Mouse (Mus musculus) heart, embryonic 11.5 days (tissue): ENCODE data around the gene Thrap3. TPM values are rescaled to one million over a fixed set of nuclear protein-coding genes. Genes with fewer than 3 reads are reported as not detected.

Experiments
- ATAC-seq: fragments of 200-750 bp; cut with Nextera tagmentation; replicated peaks from 2 replicates; pipeline ENCODE4 v1.8.0; 2017; ENCODE audit warnings: moderate library complexity; ENCODE audit not compliant: insufficient number of reproducible peaks, low FRiP score, low TSS enrichment
- H3K27ac ChIP-seq: fragments of 300-500 bp; sonication (generic); 2 replicates; pipeline ENCODE4 v1.5.1; 2014; ENCODE audit warnings: mild to moderate bottlenecking, low read depth, low read length
- H3K27me3 ChIP-seq: fragments of 300-500 bp; sonication (generic); 2 replicates; pipeline ENCODE4 v1.6.1; 2014; ENCODE audit warnings: mild to moderate bottlenecking, low read length, mixed read lengths; ENCODE audit not compliant: control insufficient read depth, insufficient read depth
- H3K36me3 ChIP-seq: fragments of 300-500 bp; sonication (generic); 2 replicates; pipeline ENCODE4 v1.6.1; 2014; ENCODE audit warnings: mild to moderate bottlenecking, low read length, moderate library complexity, mixed read lengths; ENCODE audit not compliant: control insufficient read depth, insufficient read depth
- H3K4me1 ChIP-seq: fragments of 300-500 bp; sonication (generic); 2 replicates; pipeline ENCODE4 v1.6.1; 2014; ENCODE audit warnings: low read length; ENCODE audit not compliant: control insufficient read depth, insufficient read depth
- H3K4me2 ChIP-seq: fragments of 300-500 bp; sonication (generic); 2 replicates; pipeline ENCODE4 v1.6.1; 2014; ENCODE audit warnings: mild to moderate bottlenecking, moderate library complexity
- H3K4me3 ChIP-seq: fragments of 300-500 bp; sonication (generic); 2 replicates; pipeline ENCODE4 v1.5.1; 2014; ENCODE audit warnings: low read depth, low read length
- H3K9ac ChIP-seq: fragments of 300-500 bp; sonication (generic); 2 replicates; pipeline ENCODE4 v1.6.1; 2014; ENCODE audit warnings: mild to moderate bottlenecking, low read depth, low read length, moderate library complexity
- H3K9me3 ChIP-seq: fragments of 300-500 bp; sonication (generic); replicated peaks from 2 replicates; pipeline ENCODE4 v1.6.1; 2016; ENCODE audit warnings: low read length; ENCODE audit not compliant: control insufficient read depth
- WGBS: fragments of 180-500 bp; shearing (Covaris S2); extraction: QIAGEN DNeasy Blood & Tissue Kit; methylation state at CpG from one replicate; pipeline ENCODE4 v1.1.7; 2014; ENCODE audit not compliant: insufficient replicate concordance; 5-methylcytosine and 5-hydroxymethylcytosine counted together
- polyA plus RNA-seq: library from polyadenylated mRNA; unstranded; fragments of >200 nt; fragmentation: Nextera tagmentation; extraction: Ambion mirVana; gene quantifications from 2 replicates; pipeline ENCODE4 v1.2.1, GENCODE M21; 2014

The Thrap3 gene
- 131 and 155 TPM in 2 replicates for polyA plus RNA-seq

DNA sequence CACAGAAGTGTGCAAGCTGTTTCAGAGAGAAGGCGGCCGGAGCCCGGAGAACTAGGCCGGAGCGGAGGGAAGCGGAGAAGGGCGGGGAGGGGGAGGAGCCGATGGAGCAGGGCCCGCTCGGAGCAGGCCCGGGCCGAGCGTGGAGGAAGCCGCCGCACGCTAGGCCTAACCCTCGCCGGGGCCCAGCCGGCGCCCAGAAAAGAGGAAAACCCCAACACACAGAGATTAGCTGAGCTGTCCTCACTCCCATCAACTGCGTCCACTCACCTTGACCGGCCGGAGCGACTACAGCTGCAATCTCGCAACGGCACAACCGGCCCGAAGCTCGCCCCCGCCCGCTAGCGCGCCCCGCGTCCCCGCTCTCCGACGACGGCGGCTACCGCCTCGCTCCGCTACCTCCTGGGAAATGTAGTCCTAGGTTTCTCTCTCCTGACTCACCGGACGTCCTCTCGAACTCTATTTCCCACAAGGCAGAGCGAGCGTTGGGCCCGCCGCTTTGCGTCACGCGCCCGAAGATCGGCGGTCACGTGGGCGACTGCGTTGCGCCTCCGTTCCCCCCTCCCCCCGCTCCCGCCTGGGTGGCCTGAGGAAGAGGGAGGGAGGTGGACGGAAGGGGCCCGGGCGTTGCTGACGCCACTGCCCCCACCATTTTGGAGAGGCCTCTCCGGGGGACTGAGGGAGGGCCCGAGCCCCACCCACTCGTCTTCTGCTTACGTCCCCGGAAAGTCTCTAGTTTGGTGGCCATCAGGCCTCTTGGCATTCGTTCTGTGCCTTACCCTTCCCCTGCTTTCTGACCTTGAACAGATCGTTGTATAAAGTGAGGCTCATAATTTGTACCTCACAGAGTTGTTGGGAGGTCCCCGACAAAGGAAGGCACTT, at the start of gene Thrap3:
Gene Thrap3, minus strand, starts transcription at position 458 of the 879 bp plus-strand sequence.
- Histone ChIP-seq H3K27ac (peak within 1 kb of the TSS; percentile 95), H3K4me3 (peak within 1 kb of the TSS; percentile 68), H3K4me1 (peaks cover 30% of the 10 kb centered on the region), H3K9me3 (no peaks in the 10 kb centered on the region), H3K4me2 (peak within 1 kb of the TSS; percentile 89), H3K27me3 (no peaks in the 10 kb centered on the region), H3K36me3 (no peaks in the 10 kb centered on the region), H3K9ac (peak within 1 kb of the TSS; percentile 89)
- WGBS, result under 1% methylated on average over 72 of the region's 75 CpGs
- peak; percentile 97 for ATAC-seq

DNA sequence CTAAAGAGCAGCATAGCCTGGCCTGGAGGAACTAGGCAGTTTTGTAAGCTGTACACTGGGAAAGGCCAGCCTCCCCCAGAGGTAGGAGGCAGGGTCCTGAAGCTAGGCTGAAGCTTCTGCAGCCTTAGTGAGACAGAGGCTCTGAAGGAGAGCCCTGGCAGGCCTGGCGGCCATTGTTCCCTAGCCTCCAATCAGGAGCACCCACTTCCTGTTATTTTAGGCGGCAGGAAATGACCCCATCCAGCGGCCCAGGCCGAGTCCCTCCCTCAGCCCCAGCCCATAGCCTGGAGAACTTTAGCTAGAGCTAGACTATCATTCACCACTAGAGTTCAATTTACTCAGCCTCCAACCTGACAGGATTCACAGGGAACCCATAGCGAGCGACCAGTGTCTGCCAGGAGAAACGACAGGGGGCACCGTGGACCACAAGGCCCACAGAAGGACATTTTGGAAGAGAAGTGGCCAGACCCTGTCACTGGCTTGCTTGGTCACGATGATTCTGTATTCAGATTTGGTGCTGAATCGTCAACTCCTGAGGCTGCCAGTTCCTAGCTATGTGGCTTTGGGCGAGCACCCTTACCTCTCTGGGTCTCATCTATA, 49.2 kb upstream of the Thrap3 start:
- H3K9me3 ChIP-seq, result no peaks in the 10 kb centered on the region
- H3K27me3 ChIP-seq, result no peaks in the 10 kb centered on the region
- peaks cover 64% of the 10 kb centered on the region for H3K4me1 ChIP-seq
- H3K4me3 ChIP-seq, result peak overlapping the region; percentile 3; the same call in 1 of the 2 replicates
- no peaks in the 10 kb centered on the region for H3K36me3 ChIP-seq
- 51% methylated on average over 11 of the region's 11 CpGs for WGBS
- H3K9ac ChIP-seq, result peak overlapping the region; percentile 36
- peak overlapping the region; percentile 80 for H3K27ac ChIP-seq
- peak overlapping the region; percentile 39 for H3K4me2 ChIP-seq
- no peak for ATAC-seq

DNA sequence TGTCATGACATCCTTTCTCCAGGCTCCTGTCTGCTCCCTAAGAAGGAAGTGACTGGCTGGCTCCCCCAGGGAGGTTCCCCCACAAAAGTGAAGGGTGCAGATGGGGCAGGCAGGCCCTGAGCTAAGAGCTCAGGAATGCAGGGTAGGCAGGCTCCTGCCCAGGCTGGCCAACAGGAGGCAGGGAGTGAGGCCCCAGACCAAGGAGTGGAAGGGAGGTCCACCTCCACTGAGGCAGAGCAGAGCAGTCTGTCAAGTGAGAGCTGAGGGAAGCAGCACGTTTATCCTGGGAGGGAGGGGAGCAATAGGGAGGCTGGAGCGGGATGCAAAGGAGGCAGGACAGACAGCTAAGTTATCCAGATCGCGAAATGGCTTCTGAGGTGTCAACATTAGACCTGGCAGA, 48.1 kb upstream of the Thrap3 start:
- H3K36me3 ChIP-seq, result no peaks in the 10 kb centered on the region
- 36% methylated on average over 4 of the region's 4 CpGs for WGBS
- no peaks in the 10 kb centered on the region for H3K27me3 ChIP-seq
- H3K4me1 ChIP-seq, result peaks cover 69% of the 10 kb centered on the region
- 0 out of 2 replicates have a peak overlapping the region, but pooled peaks have one; percentile 8 for H3K4me3 ChIP-seq
- no peak overlapping the region for H3K9ac ChIP-seq
- no peaks in the 10 kb centered on the region for H3K9me3 ChIP-seq
- ATAC-seq, result no peak
- H3K27ac ChIP-seq, result peak overlapping the region; percentile 80
- peak overlapping the region; percentile 39; the same call in 1 of the 2 replicates for H3K4me2 ChIP-seq

DNA sequence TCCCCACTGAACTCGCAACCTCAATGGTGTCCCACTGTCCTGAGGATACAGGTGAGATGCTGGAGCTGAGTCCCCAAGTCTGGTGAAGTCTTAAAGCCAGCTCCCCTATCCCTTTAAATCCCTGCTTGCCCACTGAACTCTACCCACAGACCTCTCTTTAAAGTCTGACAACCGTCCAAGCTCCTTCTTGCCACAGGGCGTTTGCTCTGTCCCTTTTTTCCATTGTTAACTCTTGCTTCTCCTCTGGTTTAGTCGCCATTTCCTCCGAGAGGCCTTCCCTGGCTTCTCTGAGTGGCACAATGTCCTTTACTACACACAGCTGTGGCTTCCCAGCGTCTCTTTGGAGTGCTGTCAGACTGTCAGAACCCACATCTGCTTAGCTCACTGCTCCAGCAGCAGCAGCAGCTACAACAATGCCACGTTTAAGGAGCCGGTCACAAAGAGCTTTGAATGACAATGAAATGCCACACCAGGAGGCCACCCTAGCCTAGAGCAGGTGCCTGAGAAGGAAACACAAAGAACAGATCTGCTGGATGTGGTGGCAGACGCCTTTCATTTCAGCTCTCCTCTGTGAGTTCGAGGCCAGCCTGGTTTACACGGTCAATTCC, 45.8 kb upstream of the Thrap3 start:
- no peak overlapping the region for H3K27ac ChIP-seq
- H3K4me2 ChIP-seq, result no peak overlapping the region
- H3K27me3 ChIP-seq, result no peaks in the 10 kb centered on the region
- H3K9ac ChIP-seq, result no peak overlapping the region; the same call in 1 of the 2 replicates
- no peak overlapping the region for H3K4me3 ChIP-seq
- ATAC-seq, result no peak
- 36% methylated on average over 11 of the region's 11 CpGs for WGBS
- no peaks in the 10 kb centered on the region for H3K9me3 ChIP-seq
- H3K36me3 ChIP-seq, result no peaks in the 10 kb centered on the region
- H3K4me1 ChIP-seq, result peaks cover 54% of the 10 kb centered on the region

DNA sequence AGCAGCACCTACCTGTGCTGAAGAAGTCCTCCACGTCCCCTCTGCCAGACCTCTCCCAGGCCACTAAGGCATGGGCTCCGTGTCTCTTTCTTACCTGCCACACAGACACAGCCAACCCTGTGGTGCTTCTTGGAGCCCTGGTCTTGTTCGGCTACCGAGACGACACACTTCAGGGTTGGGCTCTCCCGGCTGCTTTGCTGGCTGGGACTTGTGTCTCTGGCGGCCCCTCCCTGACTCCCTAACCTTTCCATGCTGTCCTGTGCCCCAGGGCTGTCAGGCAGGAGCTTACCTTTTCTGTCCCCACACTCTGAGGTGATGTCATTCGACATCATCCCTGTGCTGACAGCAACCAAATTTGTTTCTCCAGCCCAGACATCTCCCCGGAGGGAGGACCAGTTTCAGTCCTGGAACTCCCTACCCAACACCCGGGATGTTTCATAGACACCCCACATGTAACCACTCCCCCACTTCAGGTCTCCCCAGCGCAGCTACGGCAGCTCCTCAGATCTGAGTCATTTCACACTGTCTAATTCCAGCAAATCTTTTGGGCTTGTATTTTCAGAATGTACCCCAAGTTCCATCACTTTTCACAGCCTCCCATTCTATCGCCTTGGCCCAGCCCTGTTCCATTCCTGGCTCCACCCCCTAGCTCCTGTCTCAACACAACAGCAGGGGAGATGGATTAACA, 43.8 kb upstream of the Thrap3 start:
- Histone ChIP-seq H3K4me1 (peaks cover 51% of the 10 kb centered on the region), H3K9me3 (no peaks in the 10 kb centered on the region), H3K27ac (no peak overlapping the region), H3K36me3 (peaks cover 7% of the 10 kb centered on the region), H3K9ac (no peak overlapping the region), H3K4me2 (no peak overlapping the region), H3K27me3 (no peaks in the 10 kb centered on the region), H3K4me3 (no peak overlapping the region)
- ATAC-seq, result no peak
- WGBS, result 72% methylated on average over 13 of the region's 13 CpGs

DNA sequence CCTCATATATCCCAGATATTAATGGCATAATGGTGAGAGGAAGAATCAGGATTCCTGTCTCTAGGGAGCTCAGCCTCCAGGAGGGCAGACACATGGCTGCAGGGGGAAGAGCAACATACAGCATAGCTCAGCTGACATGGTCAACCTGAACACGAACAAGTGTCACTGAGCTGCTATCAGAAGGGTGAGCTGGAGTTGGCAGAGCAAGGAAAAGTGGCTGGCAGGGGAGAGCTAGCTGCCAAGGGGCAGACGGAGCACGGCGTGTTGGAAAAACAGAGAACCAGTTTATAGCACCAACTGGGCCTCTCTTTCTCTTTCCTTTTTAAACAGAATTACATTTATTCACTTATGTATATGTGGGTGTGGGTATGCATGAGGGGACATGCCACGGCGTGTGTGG, 40.0 kb upstream of the Thrap3 start:
- no peaks in the 10 kb centered on the region for H3K9me3 ChIP-seq
- no peak for ATAC-seq
- no peaks in the 10 kb centered on the region for H3K27me3 ChIP-seq
- no peak overlapping the region for H3K9ac ChIP-seq
- WGBS, result 76% methylated on average over 6 of the region's 6 CpGs
- H3K36me3 ChIP-seq, result peaks cover 25% of the 10 kb centered on the region
- H3K4me1 ChIP-seq, result peaks cover 37% of the 10 kb centered on the region
- no peak overlapping the region for H3K4me2 ChIP-seq
- H3K4me3 ChIP-seq, result no peak overlapping the region
- H3K27ac ChIP-seq, result no peak overlapping the region

DNA sequence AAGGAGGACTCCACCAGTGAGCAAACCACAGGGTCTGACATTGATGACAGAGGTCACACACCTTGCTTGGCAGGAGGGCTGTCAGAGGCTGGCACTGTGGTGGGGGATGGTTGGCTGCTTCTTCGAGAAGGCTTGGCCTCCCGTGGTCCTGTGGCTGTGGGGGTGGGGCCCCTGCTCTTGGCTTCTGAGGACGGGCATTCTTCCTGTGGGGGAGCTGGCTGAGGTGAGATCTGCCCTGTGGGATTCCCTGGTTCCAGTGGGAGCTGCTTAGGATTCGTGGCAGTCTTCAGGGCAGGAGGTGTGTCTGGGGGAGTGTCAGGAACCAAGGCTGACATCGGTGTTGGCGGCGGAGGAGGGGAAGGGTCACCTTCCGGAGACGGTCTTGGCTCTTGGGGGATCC, 39.4 kb upstream of the Thrap3 start:
- no peaks in the 10 kb centered on the region for H3K9me3 ChIP-seq
- H3K27ac ChIP-seq, result 0 out of 2 replicates have a peak overlapping the region, but pooled peaks have one; percentile 29
- H3K36me3 ChIP-seq, result peaks cover 29% of the 10 kb centered on the region
- 24% methylated on average over 9 of the region's 9 CpGs for WGBS
- peaks cover 43% of the 10 kb centered on the region for H3K4me1 ChIP-seq
- H3K27me3 ChIP-seq, result no peaks in the 10 kb centered on the region
- no peak for ATAC-seq
- 0 out of 2 replicates have a peak overlapping the region, but pooled peaks have one; percentile 39 for H3K9ac ChIP-seq
- H3K4me2 ChIP-seq, result no peak overlapping the region
- no peak overlapping the region for H3K4me3 ChIP-seq

DNA sequence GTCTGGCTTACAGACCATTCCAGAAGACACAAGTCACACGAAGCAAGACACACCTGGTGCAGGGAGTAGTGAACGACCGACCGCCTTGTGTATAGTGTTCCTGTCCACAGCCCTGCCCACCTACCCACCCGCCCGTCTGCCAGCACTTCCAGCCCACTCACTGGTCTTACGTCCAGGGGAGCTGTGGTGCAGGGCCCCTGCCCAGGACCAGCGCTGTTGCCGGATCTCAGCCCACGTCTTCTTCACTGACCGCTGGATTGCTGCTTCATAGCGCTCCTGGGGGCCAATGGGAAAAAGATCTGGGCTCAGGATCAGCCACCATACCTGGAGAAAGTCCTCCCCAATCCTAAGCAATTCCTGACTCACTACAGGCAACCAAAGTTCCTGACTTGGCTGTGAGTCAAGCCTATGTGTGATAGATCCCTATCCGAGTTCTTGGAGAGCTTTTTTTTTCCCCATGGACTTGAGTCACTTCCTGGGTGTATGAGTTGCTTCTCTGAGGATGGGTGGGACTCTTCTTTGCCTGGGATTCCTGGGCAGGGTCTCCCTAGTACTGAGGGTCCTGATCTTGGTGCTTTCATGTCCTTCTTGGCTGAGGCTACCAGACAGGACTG, 37.4 kb upstream of the Thrap3 start:
- peaks cover 47% of the 10 kb centered on the region for H3K36me3 ChIP-seq
- no peak for ATAC-seq
- WGBS, result 87% methylated on average over 13 of the region's 13 CpGs

More for the DNA sequence above, 37.4 kb upstream of the Thrap3 start:
- no peak overlapping the region for H3K4me2 ChIP-seq
- no peak overlapping the region for H3K4me3 ChIP-seq
- H3K27ac ChIP-seq, result no peak overlapping the region
- H3K4me1 ChIP-seq, result peaks cover 39% of the 10 kb centered on the region
- no peak overlapping the region for H3K9ac ChIP-seq
- no peaks in the 10 kb centered on the region for H3K27me3 ChIP-seq
- no peaks in the 10 kb centered on the region for H3K9me3 ChIP-seq
